Comparison of ENCODE assay signal across 27 mouse cellular contexts in genomic region chr13:110369673-110370072, GRCm38 (mm10). TPM values are rescaled to one million over a fixed set of nuclear protein-coding genes. Genes with fewer than 3 reads are reported as not detected.
"Had no signal": no experiment of that assay in that cellular context is flagged by ENCODE, and none has a peak within 500 bp of the region (broad histone marks: within the 10 kb centered on the region; RNA-seq: fewer than 3 reads in every experiment).

No protein-coding gene starts in this region.

- H3K27me3 ChIP-seq: kidney, embryonic 15.5 days; liver, embryonic 13.5 days; neural tube, embryonic 12.5 days; stomach, embryonic 15.5 days had no signal

- DNase-seq: kidney, adult 11 months; kidney, adult 8-10 months; kidney, postnatal 10 days; kidney, postnatal 36 days; layer of hippocampus, postnatal 36 days; liver, embryonic 13.5 days; lung, adult 2 months; lung, postnatal 14 days; lung, postnatal 4 days; retina, postnatal 1 day; right cerebral cortex, postnatal 25 days; spleen, adult 18-20 months; thymus, adult 2 months; thymus, postnatal 14 days; thymus, postnatal 4 days had no signal

- H3K9ac ChIP-seq: kidney, embryonic 15.5 days; liver, embryonic 13.5 days; neural tube, embryonic 12.5 days; stomach, embryonic 15.5 days had no signal

- H3K4me1 ChIP-seq: kidney, embryonic 15.5 days; midbrain, embryonic 10.5 days; neural tube, embryonic 12.5 days; stomach, embryonic 15.5 days had no signal

- H3K4me3 ChIP-seq: kidney, embryonic 15.5 days; left cerebral cortex, adult 2 months; liver, embryonic 13.5 days; midbrain, embryonic 10.5 days; neural tube, embryonic 12.5 days; stomach, embryonic 15.5 days had no signal

- H3K9me3 ChIP-seq: kidney, embryonic 15.5 days; liver, embryonic 13.5 days; neural tube, embryonic 12.5 days; stomach, embryonic 15.5 days had no signal

- H3K4me2 ChIP-seq: kidney, embryonic 15.5 days; liver, embryonic 13.5 days; neural tube, embryonic 12.5 days; stomach, embryonic 15.5 days had no signal

- H3K27ac ChIP-seq: kidney, embryonic 15.5 days; left cerebral cortex, adult 2 months; liver, embryonic 13.5 days; midbrain, embryonic 10.5 days; neural tube, embryonic 12.5 days; stomach, embryonic 15.5 days had no signal

- H3K36me3 ChIP-seq: kidney, embryonic 15.5 days; liver, embryonic 13.5 days; midbrain, embryonic 10.5 days; neural tube, embryonic 12.5 days; stomach, embryonic 15.5 days had no signal

RNA-seq across cellular contexts. Expression of gene Gapt, which starts 12.7 kb away (rescaled TPM):
- total RNA-seq: layer of hippocampus, adult 8-10 months; layer of hippocampus, postnatal 10 days; layer of hippocampus, postnatal 36 days; left cerebral cortex, adult 2 months; left cerebral cortex, postnatal 10 days; left cerebral cortex, postnatal 36 days; liver, adult 2 months had no signal
- polyA plus RNA-seq: limb, embryonic 11.5 days; midbrain, embryonic 16.5 days had no signal
